Mouse (Mus musculus): ENCODE measurements around the gene Acox1.

GRCm38 (mm10) chr11:116142211-116142991 is 56.4 kb downstream of the Acox1 start:
- TF ChIP-seq CTCF (IDR thresholded peaks at IDR 0.05; ENCODE audit: insufficient read depth, low read depth, low read length) (no peak), POLR2A (IDR thresholded peaks at IDR 0.05; ENCODE audit: insufficient read depth, low read depth, low read length) (no peak)
